Mouse (Mus musculus): ENCODE results near the gene Pxylp1.
A peak's percentile ranks its signal among the peaks of the same experiment; 100 is the strongest.
"Not testable (repeated sequence)": the region's sequence is repeated elsewhere in the genome, so short reads cannot be mapped to it uniquely, and the experiment has no call there.

Gene Pxylp1

GRCm38 (mm10) chr9:96892546-96892945 lies at the start of gene Pxylp1:
TSS of gene Pxylp1 (minus strand) at chr9:96892669.
- DNase-seq (ENCODE audit: extremely low read depth, low read depth), result no peak

GRCm38 (mm10) chr9:96938887-96939286 lies 46.4 kb upstream of the Pxylp1 start:
- DNase-seq (ENCODE audit: extremely low read depth, low read depth), result no peak

GRCm38 (mm10) chr9:96936427-96936826 lies 44.0 kb upstream of the Pxylp1 start:
- DNase-seq (ENCODE audit: extremely low read depth, low read depth), result not testable (repeated sequence)

GRCm38 (mm10) chr9:96935556-96936300 lies 43.3 kb upstream of the Pxylp1 start:
- no peak for DNase-seq (ENCODE audit: extremely low read depth, low read depth)

- DNase-seq (ENCODE audit: extremely low read depth, low read depth), result no peak
Observed at GRCm38 (mm10) chr9:96934816-96935215, 42.3 kb upstream of the Pxylp1 start.

GRCm38 (mm10) chr9:96932751-96933150 lies 40.3 kb upstream of the Pxylp1 start:
- no peak for DNase-seq (ENCODE audit: extremely low read depth, low read depth)

GRCm38 (mm10) chr9:96923577-96924316 lies 31.3 kb upstream of the Pxylp1 start:
- DNase-seq (ENCODE audit: extremely low read depth, low read depth), result no peak

- no peak for DNase-seq (ENCODE audit: extremely low read depth, low read depth)
Observed at GRCm38 (mm10) chr9:96923119-96923518, 30.6 kb upstream of the Pxylp1 start.

GRCm38 (mm10) chr9:96916620-96917538 lies 24.4 kb upstream of the Pxylp1 start:
- peak; percentile 66 for DNase-seq (ENCODE audit: extremely low read depth, low read depth)

GRCm38 (mm10) chr9:96916076-96916475 lies 23.6 kb upstream of the Pxylp1 start:
- DNase-seq (ENCODE audit: extremely low read depth, low read depth), result no peak

- no peak for DNase-seq (ENCODE audit: extremely low read depth, low read depth)
Observed at GRCm38 (mm10) chr9:96914851-96915250, 22.4 kb upstream of the Pxylp1 start.

- DNase-seq (ENCODE audit: extremely low read depth, low read depth), result peak; percentile 7
Observed at GRCm38 (mm10) chr9:96914005-96914404, 21.5 kb upstream of the Pxylp1 start.

GRCm38 (mm10) chr9:96909503-96909902 lies 17.0 kb upstream of the Pxylp1 start:
- DNase-seq (ENCODE audit: extremely low read depth, low read depth), result no peak

- no peak for DNase-seq (ENCODE audit: extremely low read depth, low read depth)
Observed at GRCm38 (mm10) chr9:96908737-96909136, 16.3 kb upstream of the Pxylp1 start.

- DNase-seq (ENCODE audit: extremely low read depth, low read depth), result no peak
Observed at GRCm38 (mm10) chr9:96904360-96905355, 12.2 kb upstream of the Pxylp1 start.

GRCm38 (mm10) chr9:96899717-96900116 lies 7.2 kb upstream of the Pxylp1 start:
- no peak for DNase-seq (ENCODE audit: extremely low read depth, low read depth)

GRCm38 (mm10) chr9:96899004-96899403 lies 6.5 kb upstream of the Pxylp1 start:
- no peak for DNase-seq (ENCODE audit: extremely low read depth, low read depth)

- DNase-seq (ENCODE audit: extremely low read depth, low read depth), result no peak
Observed at GRCm38 (mm10) chr9:96896690-96897089, 4.2 kb upstream of the Pxylp1 start.

GRCm38 (mm10) chr9:96893582-96893981 lies 1.1 kb upstream of the Pxylp1 start:
- no peak for DNase-seq (ENCODE audit: extremely low read depth, low read depth)
